ENCODE assay signal across 8 mouse cellular contexts in the genomic region with DNA sequence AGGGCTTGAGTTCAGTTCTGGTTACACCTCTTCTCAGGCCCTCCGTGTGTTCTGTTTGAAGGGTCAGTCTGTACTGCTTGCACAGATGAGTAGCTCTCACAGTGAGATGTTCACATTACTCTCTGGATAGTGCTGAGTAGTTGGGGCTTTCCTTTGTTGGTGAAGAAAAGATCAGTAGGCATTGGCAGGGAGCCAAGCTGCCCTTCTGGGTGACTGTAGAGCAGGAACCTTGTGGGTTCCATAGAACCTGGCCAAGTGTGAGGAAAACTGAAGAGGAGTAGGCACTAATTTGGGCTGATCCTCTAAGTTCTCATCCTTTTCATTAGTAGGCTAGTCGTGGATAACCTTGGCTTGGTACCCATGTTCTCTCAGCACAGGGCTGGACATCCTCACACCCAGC. TPM values are rescaled to one million over a fixed set of nuclear protein-coding genes. Genes with fewer than 3 reads are reported as not detected.
DNase-seq lines count a peak whose midpoint lies in the region; ATAC-seq lines count a peak whose summit lies in the region.

No protein-coding gene starts in this region.

- peak; percentile 45 to 68 for DNase-seq in adrenal gland, postnatal 36 days
- no peak for DNase-seq in adrenal gland, adult 8-10 months
- DNase-seq in hindbrain, embryonic 10.5 days (ENCODE audit: low spot score): no peak
- no peak for DNase-seq in midbrain, embryonic 10.5 days (ENCODE audit: low spot score)
- DNase-seq in spleen, adult 12 weeks (ENCODE audit: low spot score): no peak

- no peaks in the 10 kb centered on the region for H3K9me3 ChIP-seq in hindbrain, embryonic 10.5 days
- no peaks in the 10 kb centered on the region for H3K9me3 ChIP-seq in hindbrain, embryonic 12.5 days (replicated peaks)
- H3K9me3 ChIP-seq in midbrain, embryonic 10.5 days (replicated peaks): no peaks in the 10 kb centered on the region
- no peaks in the 10 kb centered on the region for H3K9me3 ChIP-seq in midbrain, embryonic 15.5 days
- no peaks in the 10 kb centered on the region for H3K9me3 ChIP-seq in neural tube, embryonic 15.5 days (replicated peaks)

- H3K36me3 ChIP-seq in hindbrain, embryonic 10.5 days: peaks cover 10% of the 10 kb centered on the region
- no peaks in the 10 kb centered on the region for H3K36me3 ChIP-seq in hindbrain, embryonic 12.5 days
- peaks cover 9% of the 10 kb centered on the region; the same call in 1 of the 2 replicates for H3K36me3 ChIP-seq in midbrain, embryonic 10.5 days
- H3K36me3 ChIP-seq in midbrain, embryonic 15.5 days (replicated peaks): no peaks in the 10 kb centered on the region
- peaks cover under 1% of the 10 kb centered on the region; the same call in 1 of the 2 replicates for H3K36me3 ChIP-seq in neural tube, embryonic 15.5 days

- H3K9ac ChIP-seq in hindbrain, embryonic 12.5 days: no peak overlapping the region
- no peak overlapping the region for H3K9ac ChIP-seq in midbrain, embryonic 15.5 days
- no peak overlapping the region for H3K9ac ChIP-seq in neural tube, embryonic 15.5 days (replicated peaks)

- 0 out of 2 replicates have a peak overlapping the region, but pooled peaks have one; percentile 35 for H3K27ac ChIP-seq in hindbrain, embryonic 10.5 days
- H3K27ac ChIP-seq in hindbrain, embryonic 12.5 days: no peak overlapping the region
- peak overlapping the region; percentile 43; the same call in 1 of the 2 replicates for H3K27ac ChIP-seq in midbrain, embryonic 10.5 days (replicated peaks)
- H3K27ac ChIP-seq in midbrain, embryonic 15.5 days: no peak overlapping the region
- 0 out of 2 replicates have a peak overlapping the region, but pooled peaks have one; percentile 29 for H3K27ac ChIP-seq in neural tube, embryonic 15.5 days (replicated peaks)

- no peak for ATAC-seq in hindbrain, embryonic 12.5 days (ENCODE audit: low FRiP score)
- ATAC-seq in midbrain, embryonic 15.5 days (replicated peaks): no peak
- no peak for ATAC-seq in neural tube, embryonic 15.5 days (ENCODE audit: low FRiP score)

- no peak overlapping the region for H3K4me3 ChIP-seq in hindbrain, embryonic 10.5 days
- H3K4me3 ChIP-seq in hindbrain, embryonic 12.5 days: no peak overlapping the region
- no peak overlapping the region for H3K4me3 ChIP-seq in midbrain, embryonic 10.5 days
- H3K4me3 ChIP-seq in midbrain, embryonic 15.5 days: no peak overlapping the region
- no peak overlapping the region for H3K4me3 ChIP-seq in neural tube, embryonic 15.5 days (replicated peaks)

- 95% methylated on average over 2 of the region's 2 CpGs for WGBS in hindbrain, embryonic 10.5 days
- 78% methylated on average over 2 of the region's 2 CpGs for WGBS in hindbrain, embryonic 12.5 days
- WGBS in midbrain, embryonic 10.5 days: 88% methylated on average over 2 of the region's 2 CpGs
- WGBS in midbrain, embryonic 15.5 days: 71% methylated on average over 2 of the region's 2 CpGs
- 83% methylated on average over 2 of the region's 2 CpGs for WGBS in neural tube, embryonic 15.5 days

- peaks cover 24% of the 10 kb centered on the region for H3K4me1 ChIP-seq in hindbrain, embryonic 10.5 days (replicated peaks)
- H3K4me1 ChIP-seq in hindbrain, embryonic 12.5 days: peaks cover 21% of the 10 kb centered on the region
- H3K4me1 ChIP-seq in midbrain, embryonic 10.5 days: peaks cover 32% of the 10 kb centered on the region
- H3K4me1 ChIP-seq in midbrain, embryonic 15.5 days: peaks cover 25% of the 10 kb centered on the region
- peaks cover 29% of the 10 kb centered on the region for H3K4me1 ChIP-seq in neural tube, embryonic 15.5 days

- H3K27me3 ChIP-seq in hindbrain, embryonic 10.5 days (ENCODE audit: insufficient read depth, poor library complexity, severe bottlenecking): no peaks in the 10 kb centered on the region
- H3K27me3 ChIP-seq in hindbrain, embryonic 12.5 days: no peaks in the 10 kb centered on the region
- no peaks in the 10 kb centered on the region for H3K27me3 ChIP-seq in midbrain, embryonic 10.5 days (ENCODE audit: low read depth, poor library complexity, severe bottlenecking)
- no peaks in the 10 kb centered on the region for H3K27me3 ChIP-seq in midbrain, embryonic 15.5 days (replicated peaks)
- no peaks in the 10 kb centered on the region for H3K27me3 ChIP-seq in neural tube, embryonic 15.5 days (replicated peaks)

- H3K4me2 ChIP-seq in hindbrain, embryonic 12.5 days (replicated peaks): no peak overlapping the region
- H3K4me2 ChIP-seq in midbrain, embryonic 15.5 days: no peak overlapping the region
- no peak overlapping the region for H3K4me2 ChIP-seq in neural tube, embryonic 15.5 days

RNA-seq across cellular contexts. Expression of a gene that starts 21.4 kb away (rescaled TPM):
- 10 to 100 TPM; 34.8 to 44.6 TPM for total RNA-seq in adrenal gland, postnatal 36 days (2021)
- 10 to 100 TPM; 37.2 to 48.4 (median 40.9) TPM for total RNA-seq in adrenal gland, adult 8-10 months (2022)
- 31.8 and 32.0 TPM in 2 replicates for polyA plus RNA-seq in hindbrain, embryonic 10.5 days (2016; fragmentation: Nextera tagmentation; extraction: Ambion mirVana)
- polyA plus RNA-seq in hindbrain, embryonic 12.5 days (2016; fragmentation: Nextera tagmentation; extraction: Ambion mirVana): 40.7 and 44.2 TPM in 2 replicates
- 29.7 and 33.9 TPM in 2 replicates for polyA plus RNA-seq in midbrain, embryonic 10.5 days (2016; fragmentation: Nextera tagmentation; extraction: Ambion mirVana)
- polyA plus RNA-seq in midbrain, embryonic 15.5 days (2015; fragmentation: Nextera tagmentation; extraction: Ambion mirVana): 28.3 and 29.2 TPM in 2 replicates
- 28.3 and 30.3 TPM in 2 replicates for polyA plus RNA-seq in neural tube, embryonic 15.5 days (2015; fragmentation: Nextera tagmentation; extraction: Ambion mirVana)

RNA-seq across cellular contexts. Expression of a gene that starts 42.7 kb away (rescaled TPM):
- total RNA-seq in adrenal gland, postnatal 36 days (2021): 1 to 10 TPM; 2.7 to 5.3 TPM
- total RNA-seq in adrenal gland, adult 8-10 months (2022): 1 to 10 TPM; 4.5 to 4.7 (median 4.6) TPM
- polyA plus RNA-seq in hindbrain, embryonic 10.5 days (2016; fragmentation: Nextera tagmentation; extraction: Ambion mirVana): 0.98 TPM in 2 replicates
- polyA plus RNA-seq in hindbrain, embryonic 12.5 days (2016; fragmentation: Nextera tagmentation; extraction: Ambion mirVana): 1.1 and 1.2 TPM in 2 replicates
- 1.1 and 1.5 TPM in 2 replicates for polyA plus RNA-seq in midbrain, embryonic 10.5 days (2016; fragmentation: Nextera tagmentation; extraction: Ambion mirVana)
- polyA plus RNA-seq in midbrain, embryonic 15.5 days (2015; fragmentation: Nextera tagmentation; extraction: Ambion mirVana): 3.1 TPM in 2 replicates
- 2.1 and 2.2 TPM in 2 replicates for polyA plus RNA-seq in neural tube, embryonic 15.5 days (2015; fragmentation: Nextera tagmentation; extraction: Ambion mirVana)

RNA-seq across cellular contexts. Expression of a gene that starts 58.2 kb away (rescaled TPM):
- 10 to 100 TPM; 33.1 to 49.4 TPM for total RNA-seq in adrenal gland, postnatal 36 days (2021)
- total RNA-seq in adrenal gland, adult 8-10 months (2022): 10 to 100 TPM; 38.1 to 43.5 (median 39.4) TPM
- polyA plus RNA-seq in hindbrain, embryonic 10.5 days (2016; fragmentation: Nextera tagmentation; extraction: Ambion mirVana): 19.5 and 20.0 TPM in 2 replicates
- 16.5 and 17.3 TPM in 2 replicates for polyA plus RNA-seq in hindbrain, embryonic 12.5 days (2016; fragmentation: Nextera tagmentation; extraction: Ambion mirVana)
- polyA plus RNA-seq in midbrain, embryonic 10.5 days (2016; fragmentation: Nextera tagmentation; extraction: Ambion mirVana): 18.5 and 20.3 TPM in 2 replicates
- polyA plus RNA-seq in midbrain, embryonic 15.5 days (2015; fragmentation: Nextera tagmentation; extraction: Ambion mirVana): 14.0 and 14.4 TPM in 2 replicates
- 13.1 and 13.6 TPM in 2 replicates for polyA plus RNA-seq in neural tube, embryonic 15.5 days (2015; fragmentation: Nextera tagmentation; extraction: Ambion mirVana)

Comparison
In these comparisons a context has a peak if more than half of its experiments do, and no peak if none do; other contexts are left out.
1. DNase-seq: peak in adrenal gland, postnatal 36 days (2 of 2); none in adrenal gland, adult 8-10 months (single experiment), hindbrain, embryonic 10.5 days (single experiment), midbrain, embryonic 10.5 days (single experiment) and spleen, adult 12 weeks (single experiment).
2. H3K27ac ChIP-seq: peak in hindbrain, embryonic 10.5 days (single experiment), midbrain, embryonic 10.5 days (single experiment) and neural tube, embryonic 15.5 days (single experiment); none in hindbrain, embryonic 12.5 days (single experiment) and midbrain, embryonic 15.5 days (single experiment).